Comparison of ENCODE assay signal across 7 mouse cellular contexts in genomic region chr9:35115804-35116203, GRCm38 (mm10). TPM values are rescaled to one million over a fixed set of nuclear protein-coding genes. Genes with fewer than 3 reads are reported as not detected.
DNase-seq lines count a peak whose midpoint lies in the region; ATAC-seq and TF ChIP-seq lines count a peak whose summit lies in the region.

No protein-coding gene starts in this region.

- H3K27ac ChIP-seq in lung, embryonic 16.5 days (ENCODE audit: low read length): peak overlapping the region; percentile 92
- H3K27ac ChIP-seq in embryonic fibroblast, embryonic 13.5 days (ENCODE audit: insufficient read depth, low read length): peak overlapping the region; percentile 58
- H3K27ac ChIP-seq in limb, embryonic 13.5 days: peak overlapping the region; percentile 90
- H3K27ac ChIP-seq in stomach, embryonic 14.5 days (ENCODE audit: low read length): no peak overlapping the region

- 27% methylated on average over 4 of the region's 4 CpGs for WGBS in lung, embryonic 16.5 days
- 19% methylated on average over 4 of the region's 4 CpGs for WGBS in limb, embryonic 13.5 days
- 40% methylated on average over 4 of the region's 4 CpGs for WGBS in stomach, embryonic 14.5 days

- peak overlapping the region; percentile 90 for H3K9ac ChIP-seq in lung, embryonic 16.5 days (ENCODE audit: low read length)
- peak overlapping the region; percentile 91 for H3K9ac ChIP-seq in limb, embryonic 13.5 days
- H3K9ac ChIP-seq in stomach, embryonic 14.5 days (replicated peaks; ENCODE audit: low read depth, low read length): peak overlapping the region; percentile 78; the same call in 1 of the 2 replicates

- H3K9me3 ChIP-seq in lung, embryonic 16.5 days (ENCODE audit: control insufficient read depth, low read length): no peaks in the 10 kb centered on the region
- H3K9me3 ChIP-seq in limb, embryonic 13.5 days: no peaks in the 10 kb centered on the region
- no peaks in the 10 kb centered on the region for H3K9me3 ChIP-seq in stomach, embryonic 14.5 days (ENCODE audit: control insufficient read depth, low read depth, low read length)

- no peak for ATAC-seq in lung, embryonic 16.5 days (ENCODE audit: low read depth)
- no peak for ATAC-seq in limb, embryonic 13.5 days (ENCODE audit: low FRiP score, low read depth)
- ATAC-seq in stomach, embryonic 14.5 days (ENCODE audit: insufficient number of reproducible peaks, insufficient read depth, low FRiP score, low read depth): no peak

- H3K27me3 ChIP-seq in lung, embryonic 16.5 days (ENCODE audit: control insufficient read depth, insufficient read depth, low read depth, low read length): no peaks in the 10 kb centered on the region
- no peaks in the 10 kb centered on the region for H3K27me3 ChIP-seq in limb, embryonic 13.5 days
- H3K27me3 ChIP-seq in stomach, embryonic 14.5 days (ENCODE audit: control insufficient read depth, insufficient read depth, low read length): no peaks in the 10 kb centered on the region

- TF ChIP-seq CTCF in embryonic fibroblast, embryonic 13.5 days (IDR thresholded peaks at IDR 0.05; ENCODE audit: borderline replicate concordance, insufficient read depth, low read length): no peak

- TF ChIP-seq POLR2A in embryonic fibroblast, embryonic 13.5 days (IDR thresholded peaks at IDR 0.05; ENCODE audit: low read depth, low read length): no peak

- no peaks in the 10 kb centered on the region for H3K36me3 ChIP-seq in lung, embryonic 16.5 days (ENCODE audit: control insufficient read depth, insufficient read depth, low read length)
- peaks cover 12% of the 10 kb centered on the region; the same call in 1 of the 2 replicates for H3K36me3 ChIP-seq in limb, embryonic 13.5 days
- no peaks in the 10 kb centered on the region for H3K36me3 ChIP-seq in stomach, embryonic 14.5 days (ENCODE audit: control insufficient read depth, insufficient read depth, low read length)

- no peak for DNase-seq in lung, adult 18-20 months
- DNase-seq in left cerebral cortex, adult 18-20 months (ENCODE audit: low spot score in 2 of 2): no peak
- DNase-seq in spleen, postnatal 14 days (ENCODE audit: low spot score in 2 of 2): no peak

- peak overlapping the region; percentile 73 for H3K4me2 ChIP-seq in lung, embryonic 16.5 days (ENCODE audit: low read depth, low read length)
- peak overlapping the region; percentile 77 for H3K4me2 ChIP-seq in limb, embryonic 13.5 days (replicated peaks)
- H3K4me2 ChIP-seq in stomach, embryonic 14.5 days (replicated peaks; ENCODE audit: low read depth, low read length): peak overlapping the region; percentile 76

- peak overlapping the region; percentile 79 for H3K4me3 ChIP-seq in lung, embryonic 16.5 days (ENCODE audit: low read length)
- peak overlapping the region; percentile 68 for H3K4me3 ChIP-seq in embryonic fibroblast, embryonic 13.5 days (ENCODE audit: insufficient read depth, low read length)
- peak overlapping the region; percentile 73 for H3K4me3 ChIP-seq in limb, embryonic 13.5 days
- H3K4me3 ChIP-seq in stomach, embryonic 14.5 days (ENCODE audit: low read depth, low read length): peak overlapping the region; percentile 75

- H3K4me1 ChIP-seq in lung, embryonic 16.5 days (replicated peaks; ENCODE audit: control insufficient read depth, insufficient read depth, low read length): peaks cover 32% of the 10 kb centered on the region
- peaks cover 22% of the 10 kb centered on the region for H3K4me1 ChIP-seq in embryonic fibroblast, embryonic 13.5 days (ENCODE audit: control insufficient read depth, insufficient read depth, low read length)
- H3K4me1 ChIP-seq in limb, embryonic 13.5 days: peaks cover 63% of the 10 kb centered on the region
- H3K4me1 ChIP-seq in stomach, embryonic 14.5 days (ENCODE audit: control insufficient read depth, insufficient read depth, low read length): peaks cover 27% of the 10 kb centered on the region; the same call in 1 of the 2 replicates

RNA-seq across cellular contexts. Expression of gene St3gal4, which starts 3.3 kb away (rescaled TPM):
- 38.2 and 39.3 TPM in 2 replicates for polyA plus RNA-seq in lung, embryonic 16.5 days (2015; fragmentation: Nextera tagmentation; extraction: Ambion mirVana)
- polyA plus RNA-seq in embryonic fibroblast, embryonic 13.5 days (2011; ENCODE audit: insufficient read length, low read depth, missing spikeins): 21.6 and 35.4 TPM in 2 replicates
- 37.9 and 39.3 TPM in 2 replicates for polyA plus RNA-seq in limb, embryonic 13.5 days (2015; fragmentation: Nextera tagmentation; extraction: Ambion mirVana)
- polyA plus RNA-seq in stomach, embryonic 14.5 days (2014; fragmentation: Nextera tagmentation; extraction: Ambion mirVana): 24.4 and 24.6 TPM in 2 replicates
- total RNA-seq in left cerebral cortex, adult 18-20 months (2021): 10 to 100 TPM; 26.7 to 29.7 TPM
